Mouse (Mus musculus): ENCODE measurements around the gene Cox4i1. TPM values are rescaled to one million over a fixed set of nuclear protein-coding genes. Genes with fewer than 3 reads are reported as not detected.

Cox4i1 gene
- polyA plus RNA-seq (2015; fragmentation: Nextera tagmentation; extraction: Ambion mirVana), result 2,406 and 2,420 TPM in 2 replicates

- Histone ChIP-seq H3K27me3 (replicated peaks; ENCODE audit: control insufficient read depth, insufficient read depth, low read length) (no peaks in the 10 kb centered on the region), H3K27ac (ENCODE audit: low read depth, low read length) (peak within 1 kb of the TSS; percentile 93), H3K36me3 (ENCODE audit: control insufficient read depth, insufficient read depth) (peaks cover 28% of the 10 kb centered on the region), H3K4me3 (ENCODE audit: low read depth, low read length) (peak within 1 kb of the TSS; percentile 93), H3K9me3 (ENCODE audit: control insufficient read depth) (no peaks in the 10 kb centered on the region), H3K4me1 (replicated peaks; ENCODE audit: control insufficient read depth, insufficient read depth, low read length) (peaks cover 18% of the 10 kb centered on the region), H3K9ac (ENCODE audit: low read depth, low read length) (peak within 1 kb of the TSS; percentile 99), H3K4me2 (replicated peaks; ENCODE audit: low read depth) (peak within 1 kb of the TSS; percentile 76)
- under 1% methylated on average over 67 of the region's 105 CpGs for WGBS
- peak; percentile 33; the same call in 1 of the 2 replicates for TF ChIP-seq CTCF (IDR thresholded peaks at IDR 0.05; ENCODE audit: low read depth)
- peak; percentile 91 for ATAC-seq
Observed at GRCm38 (mm10) chr8:120667561-120668373, at the start of gene Cox4i1, which contains the start of gene Gm27021. Cox4i1 (plus strand) TSS chr8:120668222. Gm27021 (minus strand) TSS chr8:120668079.

GRCm38 (mm10) chr8:120619235-120620180 is 48.5 kb upstream of the Cox4i1 start:
- H3K36me3 ChIP-seq (ENCODE audit: control insufficient read depth, insufficient read depth), result no peaks in the 10 kb centered on the region
- H3K4me3 ChIP-seq (ENCODE audit: low read depth, low read length), result no peak overlapping the region
- ATAC-seq, result no peak
- H3K4me1 ChIP-seq (replicated peaks; ENCODE audit: control insufficient read depth, insufficient read depth, low read length), result no peaks in the 10 kb centered on the region
- no peak overlapping the region for H3K4me2 ChIP-seq (replicated peaks; ENCODE audit: low read depth)
- no peak overlapping the region for H3K9ac ChIP-seq (ENCODE audit: low read depth, low read length)
- H3K27me3 ChIP-seq (replicated peaks; ENCODE audit: control insufficient read depth, insufficient read depth, low read length), result no peaks in the 10 kb centered on the region
- no peak for TF ChIP-seq CTCF (IDR thresholded peaks at IDR 0.05; ENCODE audit: low read depth)
- no peak overlapping the region for H3K27ac ChIP-seq (ENCODE audit: low read depth, low read length)
- no peaks in the 10 kb centered on the region for H3K9me3 ChIP-seq (ENCODE audit: control insufficient read depth)
- 74% methylated on average over 11 of the region's 11 CpGs for WGBS

- Histone ChIP-seq H3K9me3 (ENCODE audit: control insufficient read depth) (no peaks in the 10 kb centered on the region), H3K27ac (ENCODE audit: low read depth, low read length) (no peak overlapping the region), H3K27me3 (replicated peaks; ENCODE audit: control insufficient read depth, insufficient read depth, low read length) (no peaks in the 10 kb centered on the region), H3K4me1 (replicated peaks; ENCODE audit: control insufficient read depth, insufficient read depth, low read length) (no peaks in the 10 kb centered on the region), H3K4me2 (replicated peaks; ENCODE audit: low read depth) (no peak overlapping the region), H3K36me3 (ENCODE audit: control insufficient read depth, insufficient read depth) (no peaks in the 10 kb centered on the region), H3K4me3 (ENCODE audit: low read depth, low read length) (no peak overlapping the region), H3K9ac (ENCODE audit: low read depth, low read length) (no peak overlapping the region)
- 44% methylated on average over 7 of the region's 7 CpGs for WGBS
- no peak for TF ChIP-seq CTCF (IDR thresholded peaks at IDR 0.05; ENCODE audit: low read depth)
- ATAC-seq, result no peak
Observed at GRCm38 (mm10) chr8:120620441-120620840, 47.6 kb upstream of the Cox4i1 start.

- 67% methylated on average over 14 of the region's 14 CpGs for WGBS
- Histone ChIP-seq H3K4me1 (replicated peaks; ENCODE audit: control insufficient read depth, insufficient read depth, low read length) (no peaks in the 10 kb centered on the region), H3K27me3 (replicated peaks; ENCODE audit: control insufficient read depth, insufficient read depth, low read length) (no peaks in the 10 kb centered on the region), H3K4me3 (ENCODE audit: low read depth, low read length) (no peak overlapping the region), H3K9ac (ENCODE audit: low read depth, low read length) (no peak overlapping the region), H3K9me3 (ENCODE audit: control insufficient read depth) (no peaks in the 10 kb centered on the region), H3K4me2 (replicated peaks; ENCODE audit: low read depth) (no peak overlapping the region), H3K27ac (ENCODE audit: low read depth, low read length) (no peak overlapping the region), H3K36me3 (ENCODE audit: control insufficient read depth, insufficient read depth) (no peaks in the 10 kb centered on the region)
- no peak for TF ChIP-seq CTCF (IDR thresholded peaks at IDR 0.05; ENCODE audit: low read depth)
- no peak for ATAC-seq
Observed at GRCm38 (mm10) chr8:120622161-120622560, 45.9 kb upstream of the Cox4i1 start.

- no peak overlapping the region for H3K27ac ChIP-seq (ENCODE audit: low read depth, low read length)
- no peaks in the 10 kb centered on the region for H3K4me1 ChIP-seq (replicated peaks; ENCODE audit: control insufficient read depth, insufficient read depth, low read length)
- WGBS, result 47% methylated on average over 2 of the region's 2 CpGs
- no peak overlapping the region for H3K4me2 ChIP-seq (replicated peaks; ENCODE audit: low read depth)
- no peak for ATAC-seq
- no peaks in the 10 kb centered on the region for H3K9me3 ChIP-seq (ENCODE audit: control insufficient read depth)
- no peaks in the 10 kb centered on the region for H3K27me3 ChIP-seq (replicated peaks; ENCODE audit: control insufficient read depth, insufficient read depth, low read length)
- no peak overlapping the region for H3K9ac ChIP-seq (ENCODE audit: low read depth, low read length)
- H3K36me3 ChIP-seq (ENCODE audit: control insufficient read depth, insufficient read depth), result no peaks in the 10 kb centered on the region
- H3K4me3 ChIP-seq (ENCODE audit: low read depth, low read length), result no peak overlapping the region
- no peak for TF ChIP-seq CTCF (IDR thresholded peaks at IDR 0.05; ENCODE audit: low read depth)
Observed at GRCm38 (mm10) chr8:120623608-120624007, 44.4 kb upstream of the Cox4i1 start.

- Histone ChIP-seq H3K9me3 (ENCODE audit: control insufficient read depth) (no peaks in the 10 kb centered on the region), H3K36me3 (ENCODE audit: control insufficient read depth, insufficient read depth) (no peaks in the 10 kb centered on the region), H3K4me3 (ENCODE audit: low read depth, low read length) (no peak overlapping the region), H3K4me2 (replicated peaks; ENCODE audit: low read depth) (no peak overlapping the region), H3K27ac (ENCODE audit: low read depth, low read length) (no peak overlapping the region), H3K9ac (ENCODE audit: low read depth, low read length) (no peak overlapping the region), H3K4me1 (replicated peaks; ENCODE audit: control insufficient read depth, insufficient read depth, low read length) (no peaks in the 10 kb centered on the region), H3K27me3 (replicated peaks; ENCODE audit: control insufficient read depth, insufficient read depth, low read length) (no peaks in the 10 kb centered on the region)
- WGBS, result 66% methylated on average over 11 of the region's 11 CpGs
- TF ChIP-seq CTCF (IDR thresholded peaks at IDR 0.05; ENCODE audit: low read depth), result no peak
- no peak for ATAC-seq
Observed at GRCm38 (mm10) chr8:120626461-120626860, 41.6 kb upstream of the Cox4i1 start.

Data from intestine, postnatal 0 days (tissue).